Mouse (Mus musculus): ENCODE results near the gene Zfp113.
A peak's percentile ranks its signal among the peaks of the same experiment; 100 is the strongest.
"Not testable (repeated sequence)": the region's sequence is repeated elsewhere in the genome, so short reads cannot be mapped to it uniquely, and the experiment has no call there.

Zfp113 gene

GRCm38 (mm10) chr5:138137935-138138549 is 17.5 kb downstream of the Zfp113 start:
- peak in 1 of 2 experiments; percentile 19 for DNase-seq (ENCODE audit: low spot score in 2 of 2)

- no peak for DNase-seq (ENCODE audit: low spot score in 2 of 2)
Measured at GRCm38 (mm10) chr5:138137257-138137656, 18.3 kb downstream of the Zfp113 start.

- DNase-seq (ENCODE audit: low spot score in 2 of 2) = no peak
Measured at GRCm38 (mm10) chr5:138132425-138133064, 23.0 kb downstream of the Zfp113 start.

GRCm38 (mm10) chr5:138118041-138118440 is 37.5 kb downstream of the Zfp113 start:
- no peak for DNase-seq (ENCODE audit: low spot score in 2 of 2)

- no peak for DNase-seq (ENCODE audit: low spot score in 2 of 2)
Measured at GRCm38 (mm10) chr5:138117199-138118015, 38.1 kb downstream of the Zfp113 start.

GRCm38 (mm10) chr5:138116255-138117198 is 39.0 kb downstream of the Zfp113 start, which contains the start of gene Zscan21:
Gene Zscan21 (plus strand): TSS chr5:138116903.
- peak; percentile 82 to 90 for DNase-seq (ENCODE audit: low spot score in 2 of 2)

GRCm38 (mm10) chr5:138109847-138110396 is 45.6 kb downstream of the Zfp113 start:
- not testable (repeated sequence) for DNase-seq (ENCODE audit: low spot score in 2 of 2)

- DNase-seq (ENCODE audit: low spot score in 2 of 2) = no peak
Measured at GRCm38 (mm10) chr5:138107130-138107529, 48.4 kb downstream of the Zfp113 start.

- no peak for DNase-seq (ENCODE audit: low spot score in 2 of 2)
Measured at GRCm38 (mm10) chr5:138104976-138105375, 50.6 kb downstream of the Zfp113 start.

GRCm38 (mm10) chr5:138094474-138094873 is 61.1 kb downstream of the Zfp113 start:
- DNase-seq (ENCODE audit: low spot score in 2 of 2) = no peak

- no peak for DNase-seq (ENCODE audit: low spot score in 2 of 2)
Measured at GRCm38 (mm10) chr5:138092771-138093170, 62.8 kb downstream of the Zfp113 start.

- no peak for DNase-seq (ENCODE audit: low spot score in 2 of 2)
Measured at GRCm38 (mm10) chr5:138090737-138091136, 64.8 kb downstream of the Zfp113 start.

GRCm38 (mm10) chr5:138090271-138090670 is 65.3 kb downstream of the Zfp113 start:
- DNase-seq (ENCODE audit: low spot score in 2 of 2) = no peak
